Mouse (Mus musculus) MEL (cell line): ENCODE data around the gene Kansl3. TPM values are rescaled to one million over a fixed set of nuclear protein-coding genes. Genes with fewer than 3 reads are reported as not detected.

Experiments
- DNase-seq: peaks from one replicate; pipeline ENCODE4 v3.0.0; 2011; ENCODE audit warnings: low read depth, low spot score
- H3K27ac ChIP-seq: 2 replicates; pipeline ENCODE4 v1.5.1; 2012; ENCODE audit warnings: low read depth, mild to moderate bottlenecking, control low read depth, low read length, moderate library complexity; ENCODE audit not compliant: control insufficient read depth
- H3K27me3 ChIP-seq, 2 experiments: fragments of 150-350 bp in 1 of 2; sonication (generic) in 1 of 2; 2 replicates each; pipeline ENCODE4 v1.6.1; 2012; ENCODE audit warnings: low read length in 2 of 2, mild to moderate bottlenecking in 2 of 2, improper control_type of control experiment in 1 of 2, moderate library complexity in 1 of 2; ENCODE audit not compliant: insufficient read depth in 2 of 2, control insufficient read depth in 1 of 2
- H3K36me3 ChIP-seq, 2 experiments: 2 replicates each; pipeline ENCODE4 v1.6.1; 2012 to 2014; ENCODE audit warnings: low read length in 2 of 2, improper control_type of control experiment in 1 of 2, inconsistent platforms in 1 of 2, mild to moderate bottlenecking in 1 of 2; ENCODE audit not compliant: insufficient read depth in 2 of 2, control insufficient read depth in 1 of 2
- H3K4me1 ChIP-seq, 2 experiments: fragments of 150-350 bp in 1 of 2; sonication (generic) in 1 of 2; 2 replicates each; pipeline ENCODE4 v1.6.1; 2012; ENCODE audit warnings: low read length in 2 of 2, improper control_type of control experiment in 1 of 2, mild to moderate bottlenecking in 1 of 2; ENCODE audit not compliant: insufficient read depth in 2 of 2, control insufficient read depth in 1 of 2
- H3K4me3 ChIP-seq, 2 experiments: fragments of 150-350 bp in 1 of 2; sonication (generic) in 1 of 2; 2 replicates each; pipeline ENCODE4 v1.5.1; 2012; ENCODE audit warnings: low read depth in 2 of 2, low read length in 2 of 2, mild to moderate bottlenecking in 2 of 2, moderate library complexity in 2 of 2, control low read depth in 1 of 2, improper control_type of control experiment in 1 of 2; ENCODE audit not compliant: control insufficient read depth in 1 of 2, insufficient read depth in 1 of 2
- H3K79me2 ChIP-seq: 2 replicates; pipeline ENCODE4 v1.6.1; 2012; ENCODE audit warnings: mild to moderate bottlenecking, low read length, moderate library complexity; ENCODE audit not compliant: control insufficient read depth, poor library complexity, insufficient read depth
- H3K9ac ChIP-seq: 2 replicates; pipeline ENCODE4 v1.6.1; 2012; ENCODE audit warnings: low read depth, mild to moderate bottlenecking, control low read depth, low read length, moderate library complexity; ENCODE audit not compliant: control insufficient read depth, poor library complexity, severe bottlenecking
- H3K9me3 ChIP-seq: fragments of 150-350 bp; sonication (generic); replicated peaks from 2 replicates; pipeline ENCODE4 v1.6.1; 2012; ENCODE audit warnings: mild to moderate bottlenecking, low read length, improper control_type of control experiment, moderate library complexity; ENCODE audit not compliant: insufficient read depth
- CHD1 ChIP-seq: IDR thresholded peaks from 2 replicates; pipeline ENCODE4 v1.6.1; 2012; ENCODE audit warnings: low read depth, mild to moderate bottlenecking, inconsistent platforms, low read length, improper control_type of control experiment
- CHD2 ChIP-seq: IDR thresholded peaks from 2 replicates; pipeline ENCODE4 v1.6.1; 2011; ENCODE audit warnings: low read length, improper control_type of control experiment
- CTCF ChIP-seq, 3 experiments: IDR thresholded peaks in 2 of 3; conservative IDR thresholded peaks in 1 of 3; 2 replicates each; pipeline ENCODE4 v1.5.1; 2011 to 2012; ENCODE audit warnings: low read length in 3 of 3, low read depth in 2 of 3, mild to moderate bottlenecking in 2 of 3, improper control_type of control experiment in 1 of 3, inconsistent platforms in 1 of 3, mixed read lengths in 1 of 3, moderate library complexity in 1 of 3; ENCODE audit not compliant: control insufficient read depth in 1 of 3, insufficient read depth in 1 of 3, poor library complexity in 1 of 3, severe bottlenecking in 1 of 3
- E2F4 ChIP-seq: IDR thresholded peaks from 2 replicates; pipeline ENCODE4 v1.6.1; 2011; ENCODE audit warnings: low read depth, low read length, improper control_type of control experiment, borderline replicate concordance
- ELF1 ChIP-seq: IDR thresholded peaks from 2 replicates; pipeline ENCODE4 v1.6.1; 2014; ENCODE audit warnings: low read depth, mild to moderate bottlenecking, inconsistent platforms, low read length, improper control_type of control experiment, moderate library complexity
- HCFC1 ChIP-seq: IDR thresholded peaks from 2 replicates; pipeline ENCODE4 v1.6.1; 2012; ENCODE audit warnings: low read depth, mild to moderate bottlenecking, inconsistent platforms, low read length, improper control_type of control experiment, moderate library complexity
- KAT2A ChIP-seq: conservative IDR thresholded peaks from 2 replicates; pipeline ENCODE4 v1.6.1; 2012; ENCODE audit warnings: low read depth, low read length, improper control_type of control experiment, inconsistent platforms
- MAX ChIP-seq: IDR thresholded peaks from 2 replicates; pipeline ENCODE4 v1.6.1; 2011; ENCODE audit warnings: low read length, improper control_type of control experiment
- MEF2A ChIP-seq: IDR thresholded peaks from 2 replicates; pipeline ENCODE4 v1.6.1; 2014; ENCODE audit warnings: low read depth, mild to moderate bottlenecking, inconsistent platforms, low read length, improper control_type of control experiment; ENCODE audit not compliant: poor library complexity, insufficient replicate concordance, severe bottlenecking; ENCODE audit errors: extremely low read depth
- MXI1 ChIP-seq: IDR thresholded peaks from 2 replicates; pipeline ENCODE4 v1.6.1; 2011; ENCODE audit warnings: mild to moderate bottlenecking, low read depth, low read length, improper control_type of control experiment
- NELFE ChIP-seq: IDR thresholded peaks from 2 replicates; pipeline ENCODE4 v1.6.1; 2011; ENCODE audit warnings: low read depth, low read length, improper control_type of control experiment
- NRF1 ChIP-seq: IDR thresholded peaks from 2 replicates; pipeline ENCODE4 v1.6.1; 2014; ENCODE audit warnings: low read depth, mild to moderate bottlenecking, inconsistent platforms, low read length, improper control_type of control experiment, moderate library complexity; ENCODE audit not compliant: poor library complexity, insufficient read depth, severe bottlenecking
- POLR2A ChIP-seq, 2 experiments: IDR thresholded peaks; 2 replicates each; pipeline ENCODE4 v1.6.1; 2011 to 2012; ENCODE audit warnings: low read length in 2 of 2, mild to moderate bottlenecking in 2 of 2, control low read depth in 1 of 2, improper control_type of control experiment in 1 of 2, low read depth in 1 of 2, moderate library complexity in 1 of 2; ENCODE audit not compliant: control insufficient read depth in 1 of 2, insufficient read depth in 1 of 2, poor library complexity in 1 of 2
- POLR2AphosphoS2 ChIP-seq: IDR thresholded peaks from 2 replicates; pipeline ENCODE4 v1.6.1; 2011; ENCODE audit warnings: low read length, improper control_type of control experiment
- RCOR1 ChIP-seq: IDR thresholded peaks from 2 replicates; pipeline ENCODE4 v1.6.1; 2012; ENCODE audit warnings: low read depth, mild to moderate bottlenecking, inconsistent platforms, low read length, improper control_type of control experiment
- SIN3A ChIP-seq: IDR thresholded peaks from 2 replicates; pipeline ENCODE4 v1.6.1; 2012; ENCODE audit warnings: low read length, improper control_type of control experiment, inconsistent platforms
- TAL1 ChIP-seq: IDR thresholded peaks from 2 replicates; pipeline ENCODE4 v1.6.1; 2012; ENCODE audit warnings: mild to moderate bottlenecking, inconsistent platforms, low read length, moderate library complexity, mixed read lengths
- TCF12 ChIP-seq: IDR thresholded peaks from 2 replicates; pipeline ENCODE4 v1.6.1; 2014; ENCODE audit warnings: low read depth, mild to moderate bottlenecking, inconsistent platforms, low read length, improper control_type of control experiment, moderate library complexity
- USF2 ChIP-seq, 2 experiments: IDR thresholded peaks; 2 replicates each; pipeline ENCODE4 v1.6.1; 2011 to 2012; ENCODE audit warnings: improper control_type of control experiment in 2 of 2, low read length in 2 of 2, borderline replicate concordance in 1 of 2, inconsistent platforms in 1 of 2, low read depth in 1 of 2, mild to moderate bottlenecking in 1 of 2; ENCODE audit not compliant: insufficient read depth in 1 of 2
- ZC3H11A ChIP-seq: IDR thresholded peaks from 2 replicates; pipeline ENCODE4 v1.6.1; 2012; ENCODE audit warnings: low read depth, mild to moderate bottlenecking, inconsistent platforms, low read length, improper control_type of control experiment
- ZMIZ1 ChIP-seq: IDR thresholded peaks from 2 replicates; pipeline ENCODE4 v1.6.1; 2012; ENCODE audit warnings: low read depth, mild to moderate bottlenecking, inconsistent platforms, low read length, improper control_type of control experiment, moderate library complexity
- ZNF384 ChIP-seq: IDR thresholded peaks from 2 replicates; pipeline ENCODE4 v1.6.1; 2012; ENCODE audit warnings: low read depth, mild to moderate bottlenecking, inconsistent platforms, low read length, improper control_type of control experiment
- polyA plus RNA-seq, 2 experiments: library from polyadenylated mRNA; stranded (reverse) in 1 of 2; unstranded in 1 of 2; fragments of >175 nt in 1 of 2; fragments of >200 nt in 1 of 2; gene quantifications; 2 replicates each; pipeline versions ENCODE4 v1.2.1 to v1.2.4; 2012; ENCODE audit warnings: low replicate concordance in 2 of 2, low read depth in 1 of 2; ENCODE audit not compliant: insufficient read length in 2 of 2, insufficient read depth in 1 of 2, missing spikeins in 1 of 2
- total RNA-seq: library from RNA; depleted of rRNA; stranded (reverse); fragments of 300-350 nt; gene quantifications from 2 replicates; pipeline ENCODE4 v1.2.3, GENCODE M21; 2012; rRNA removed

Gene Kansl3
- total RNA-seq (26.4 and 29.0 TPM in 2 replicates), polyA plus RNA-seq (10 to 100 TPM; 45.6 to 55.4 TPM)

- H3K4me3 ChIP-seq = peak within 1 kb of the TSS; percentile 79 to 93
- H3K4me1 ChIP-seq = peaks cover 2 to 19% of the 10 kb centered on the region in 2 experiments; a peak in 2 of 4 replicates
- H3K27ac ChIP-seq = no peak within 1 kb of the TSS
- H3K36me3 ChIP-seq = peaks cover 20 to 25% of the 10 kb centered on the region in 2 experiments
- DNase-seq = peak; percentile 94
- H3K79me2 ChIP-seq = peaks cover 33% of the 10 kb centered on the region
- H3K27me3 ChIP-seq = no peaks in the 10 kb centered on the region
- TF ChIP-seq NELFE (peak; percentile 91), ELF1 (peak; percentile 81), SIN3A (peak; percentile 93), POLR2AphosphoS2 (peak; percentile 71), CHD1 (no peak), MEF2A (no peak), KAT2A (no peak; the same call in 1 of the 2 replicates), E2F4 (no peak), RCOR1 (no peak), ZNF384 (no peak), NRF1 (peak; percentile 82), MAX (peak; percentile 49; the same call in 1 of the 2 replicates), HCFC1 (peak; percentile 84), TCF12 (peak; percentile 42; the same call in 1 of the 2 replicates), ZC3H11A (no peak), MXI1 (peak; percentile 58), POLR2A (IDR thresholded peaks at IDR 0.05; ENCODE audit: control insufficient read depth in 1 of 2, insufficient read depth in 1 of 2, low read depth in 1 of 2, low read length in 2 of 2, poor library complexity in 1 of 2) (peak; percentile 84 to 92; a peak in 3 of 4 replicates), USF2 (IDR thresholded peaks at IDR 0.05; ENCODE audit: borderline replicate concordance in 1 of 2, insufficient read depth in 1 of 2, low read depth in 1 of 2, low read length in 2 of 2) (no peak), CTCF (IDR thresholded peaks at IDR 0.05 in 2 of 3, conservative IDR thresholded peaks at IDR 0.05 in 1 of 3; ENCODE audit: control insufficient read depth in 1 of 3, insufficient read depth in 1 of 3, low read depth in 2 of 3, low read length in 3 of 3, poor library complexity in 1 of 3, severe bottlenecking in 1 of 3) (0 out of 6 replicates have a peak, but pooled peaks of 1 of the 3 experiments have one; percentile 4), CHD2 (no peak), TAL1 (no peak), ZMIZ1 (peak; percentile 60; the same call in 1 of the 2 replicates)
- TF ChIP-seq, all 39 proteins: peak for 12
- H3K9ac ChIP-seq = peak within 1 kb of the TSS; percentile 91
- no peaks in the 10 kb centered on the region for H3K9me3 ChIP-seq
Measured at GRCm38 (mm10) chr1:36368969-36369645, at the start of gene Kansl3. Gene Kansl3, minus strand, starts transcription at chr1:36369181.
